Mouse (Mus musculus) kidney, adult 18-20 months (tissue): ENCODE data around the gene Amotl2.
"Not testable (repeated sequence)": the region's sequence is repeated elsewhere in the genome, so short reads cannot be mapped to it uniquely, and the experiment has no call there.

ENCODE experiments used
- DNase-seq: peaks from one replicate; pipeline ENCODE4 v3.0.0; 2021

The Amotl2 gene

DNA sequence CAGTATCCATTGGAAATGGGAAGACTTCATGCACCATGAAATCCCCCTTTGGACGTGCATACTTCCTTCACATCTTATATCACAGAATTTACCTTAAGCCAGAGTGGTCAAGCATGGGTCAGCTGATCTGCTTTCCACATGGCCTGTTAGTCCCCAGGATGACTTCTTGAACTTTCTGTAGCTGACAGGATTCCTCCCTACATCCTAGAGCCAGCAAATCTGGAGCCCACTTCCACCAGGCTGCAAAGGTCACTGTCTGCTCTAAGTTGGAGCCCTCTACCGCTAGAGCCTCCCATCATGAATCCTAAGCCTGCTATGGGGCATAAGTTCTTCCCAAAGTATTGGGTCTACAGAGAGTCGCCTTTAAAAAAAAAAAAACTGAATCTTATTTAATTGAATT, 18.8 kb downstream of the Amotl2 start:
- no peak for DNase-seq

DNA sequence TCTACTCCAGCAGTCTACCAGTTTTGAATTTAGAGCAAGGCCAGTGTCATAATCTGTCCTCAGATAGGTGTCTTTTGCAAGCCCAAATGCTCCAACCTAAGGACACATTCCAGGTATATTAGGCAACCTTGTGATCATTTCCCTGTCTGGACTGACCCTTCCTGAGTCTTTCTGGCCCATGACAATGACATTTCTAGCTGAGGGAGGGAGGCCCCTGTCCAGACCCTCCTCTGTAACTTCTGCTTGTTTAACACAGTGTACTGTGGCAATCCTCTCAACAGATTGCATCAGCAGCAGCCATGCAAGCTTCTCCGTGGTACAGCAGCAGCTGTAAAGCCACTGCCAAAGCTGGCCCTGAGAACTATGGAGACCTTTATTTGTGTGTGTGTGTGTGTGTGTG, 19.5 kb downstream of the Amotl2 start:
- DNase-seq, result no peak

DNA sequence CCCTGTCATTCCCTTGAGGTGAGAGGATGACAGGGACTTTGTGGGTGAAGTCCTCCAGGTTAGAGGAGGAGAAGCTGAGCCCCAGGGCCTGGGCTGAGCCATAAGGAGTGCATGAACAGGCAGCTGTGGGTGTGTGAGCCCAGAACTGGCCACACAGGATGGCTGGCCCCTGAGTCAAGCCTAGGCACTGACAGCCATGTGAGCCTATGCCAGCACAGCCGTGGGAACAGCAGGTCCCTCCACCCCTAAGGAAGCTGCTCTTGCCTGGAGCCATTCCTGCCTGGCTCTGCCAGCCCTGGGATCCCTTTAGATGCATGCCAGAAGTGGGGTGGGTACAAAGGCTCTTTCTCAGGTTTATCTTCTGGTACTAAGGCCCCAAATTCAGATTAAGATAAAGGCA, 20.9 kb downstream of the Amotl2 start:
- DNase-seq, result no peak

DNA sequence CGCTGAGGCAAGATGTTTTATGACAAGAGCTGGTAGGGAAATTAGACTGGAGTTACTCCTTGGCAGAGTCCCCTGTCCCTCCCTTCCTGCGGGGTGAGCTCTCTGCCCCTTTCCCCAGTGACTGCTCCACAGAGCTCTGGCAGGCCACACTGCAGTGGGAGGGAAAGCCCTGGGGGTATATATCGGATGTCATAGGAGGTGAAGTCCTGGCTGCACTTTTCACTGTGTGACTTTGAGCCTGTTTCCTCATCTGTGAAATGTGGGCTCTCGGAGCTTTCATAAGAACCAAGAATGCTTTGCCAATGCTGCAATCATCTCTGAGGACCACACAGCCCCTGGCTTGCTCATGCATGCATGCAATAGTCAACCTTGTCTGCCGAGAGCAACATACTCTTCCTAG, 30.3 kb downstream of the Amotl2 start:
- peak; percentile 49 for DNase-seq

DNA sequence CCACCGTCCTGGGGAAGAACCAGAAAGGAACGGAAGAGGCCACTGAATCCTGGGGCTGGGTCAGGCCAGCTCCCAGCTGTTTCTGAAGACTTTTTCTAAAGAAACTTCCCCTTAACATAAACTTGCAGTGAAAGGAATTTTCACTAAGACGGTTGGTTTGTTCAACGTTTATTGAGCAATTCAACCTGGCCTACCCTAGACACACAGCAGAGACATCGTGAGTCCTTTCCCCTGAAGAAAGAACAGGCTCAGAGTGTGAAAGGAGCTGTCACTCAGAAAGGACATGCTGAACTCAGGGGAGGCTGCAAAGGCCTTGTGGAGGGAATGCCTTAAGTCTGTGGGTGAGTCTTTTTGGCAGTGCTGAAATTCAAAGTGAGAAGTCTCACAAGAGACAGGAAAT, 31.4 kb downstream of the Amotl2 start:
- no peak for DNase-seq

DNA sequence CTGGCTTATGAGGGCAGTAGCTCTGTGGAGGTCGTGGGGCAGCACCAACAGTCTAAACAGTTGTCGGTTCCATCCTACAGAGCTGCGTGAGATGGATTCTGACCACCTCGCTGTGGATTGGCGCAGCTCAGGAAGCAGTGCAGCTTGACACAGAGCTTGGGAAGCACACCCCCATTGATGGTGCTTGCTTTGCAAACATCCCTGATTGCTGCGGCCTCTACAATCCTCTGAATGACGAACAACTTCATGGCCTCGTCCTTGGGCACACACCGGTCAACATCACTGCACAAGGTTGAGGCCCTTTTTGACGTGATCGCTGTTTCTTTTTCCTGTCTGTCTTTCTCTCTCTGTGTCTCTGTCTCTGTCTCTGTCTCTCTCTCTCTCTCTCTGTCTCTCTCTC, 32.7 kb downstream of the Amotl2 start:
- DNase-seq, result no peak

DNA sequence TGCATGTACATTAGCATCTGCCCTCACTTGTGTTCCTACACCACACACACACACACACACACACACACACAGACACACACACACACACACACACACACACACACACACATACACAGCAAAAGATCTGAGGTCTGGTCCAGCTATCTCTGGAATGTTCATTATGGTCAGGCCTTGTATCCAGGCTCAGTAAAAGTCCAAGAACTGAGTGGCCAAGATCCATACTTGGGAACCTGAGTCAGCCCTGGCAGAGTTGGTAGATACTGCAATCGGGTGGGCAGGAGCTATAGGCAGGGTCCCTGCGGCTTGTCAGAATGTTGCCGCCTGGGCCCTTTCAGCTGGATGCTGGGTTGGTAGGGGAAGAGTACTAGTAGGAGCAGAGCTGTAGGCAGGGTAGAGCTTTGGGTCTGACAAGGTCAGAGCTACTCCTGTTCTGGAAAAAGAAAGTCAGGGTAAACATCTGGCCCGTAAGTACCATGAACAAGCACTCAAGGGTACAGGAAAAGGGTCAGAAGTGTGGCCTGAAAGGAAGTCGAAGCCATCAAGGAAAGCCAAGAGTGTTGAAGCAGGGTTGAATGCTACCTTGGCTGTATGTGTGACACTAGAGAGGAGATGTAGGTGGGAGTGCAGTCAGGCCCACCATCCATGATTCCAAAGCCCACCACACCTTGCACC, 35.3 kb downstream of the Amotl2 start:
- no peak for DNase-seq

DNA sequence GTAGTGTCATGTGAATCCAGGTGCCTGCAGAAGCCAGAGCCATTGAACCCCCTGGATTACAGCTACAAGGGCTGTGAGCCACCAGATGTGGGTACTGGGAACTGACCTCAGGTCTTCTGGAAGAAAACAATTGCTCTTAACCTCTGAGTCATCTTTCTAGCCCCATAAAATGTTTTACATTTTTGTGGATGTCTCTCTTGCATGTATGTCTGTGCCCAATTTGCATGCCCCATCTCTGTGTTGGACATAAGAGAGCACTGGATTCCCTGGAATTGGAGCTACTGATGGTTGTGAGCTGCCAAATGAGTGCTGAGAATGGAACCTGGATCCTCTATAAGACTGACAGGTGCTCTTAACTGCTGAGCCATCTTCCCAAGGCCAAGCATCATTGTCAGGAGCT, 36.8 kb downstream of the Amotl2 start:
- DNase-seq, result no peak

DNA sequence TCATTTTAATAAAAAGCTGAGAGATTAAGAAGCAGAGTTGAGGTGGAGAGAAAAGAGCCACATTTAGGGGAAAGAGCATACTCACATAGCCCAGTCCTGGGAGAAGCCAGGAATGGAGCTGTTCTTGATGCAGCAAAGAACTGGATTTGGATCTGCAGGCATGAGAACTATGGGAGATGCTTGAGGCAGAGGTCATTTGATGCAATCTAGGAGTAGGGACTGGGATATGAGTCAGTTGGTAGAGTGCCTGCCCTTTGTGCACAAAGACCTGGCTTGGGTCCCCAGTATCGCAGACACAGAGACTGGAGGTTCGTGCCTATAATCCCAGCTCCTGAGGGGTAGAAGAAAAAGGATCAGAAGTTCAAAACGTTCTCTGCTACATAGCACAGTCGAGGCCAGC, 38.7 kb downstream of the Amotl2 start:
- no peak for DNase-seq

DNA sequence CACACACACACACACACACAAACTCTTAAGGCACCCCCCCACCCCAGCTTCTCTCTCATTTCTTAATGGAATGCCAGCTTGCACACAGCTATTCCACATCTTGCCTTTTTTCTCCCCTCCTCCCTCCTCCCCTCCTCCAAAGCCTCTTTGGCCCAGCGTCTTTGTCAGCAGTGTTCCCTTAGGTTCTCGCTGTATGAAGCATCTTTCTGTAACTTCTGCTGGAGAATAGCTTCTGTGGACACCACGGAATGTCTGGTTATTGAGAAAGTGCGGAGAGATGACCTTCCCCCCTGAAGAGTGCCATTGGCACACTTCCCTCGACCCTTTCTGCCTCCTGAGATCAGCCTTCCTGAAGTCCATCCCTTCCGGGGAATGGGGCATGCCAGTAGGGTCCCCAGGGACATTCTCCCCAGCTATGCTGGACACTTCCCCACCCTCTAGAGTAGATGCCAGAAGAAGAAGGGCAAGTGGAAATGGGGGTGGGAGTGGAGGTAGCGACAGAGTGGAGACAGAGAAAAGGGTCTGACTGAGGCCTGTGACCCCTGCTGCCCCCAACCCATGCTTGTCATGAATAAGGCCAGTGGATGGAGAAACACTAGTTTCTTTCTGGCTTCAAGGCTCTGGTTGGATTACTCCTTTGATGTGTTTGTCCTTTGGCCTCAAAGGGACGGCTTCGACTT, 39.3 kb downstream of the Amotl2 start:
- DNase-seq, result no peak

DNA sequence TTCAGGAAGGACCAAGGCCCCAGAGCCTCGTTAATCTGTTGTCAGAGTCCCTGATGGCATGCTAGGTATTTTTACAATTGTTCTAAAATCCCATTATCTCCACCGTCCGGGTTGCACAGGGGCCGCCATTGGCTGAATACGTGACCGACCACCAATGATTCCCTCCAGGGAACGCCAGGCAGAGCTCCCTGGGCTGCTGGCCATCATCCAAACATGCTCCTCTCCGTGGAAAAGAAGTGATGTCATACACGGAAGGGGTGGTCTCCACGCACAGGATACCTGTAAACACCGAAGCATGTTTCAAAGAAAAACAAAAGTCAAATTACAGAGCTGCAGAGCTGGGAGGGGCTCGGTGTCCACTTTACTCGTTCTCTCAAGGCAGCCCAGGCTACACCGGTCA, 39.9 kb downstream of the Amotl2 start:
- no peak for DNase-seq

DNA sequence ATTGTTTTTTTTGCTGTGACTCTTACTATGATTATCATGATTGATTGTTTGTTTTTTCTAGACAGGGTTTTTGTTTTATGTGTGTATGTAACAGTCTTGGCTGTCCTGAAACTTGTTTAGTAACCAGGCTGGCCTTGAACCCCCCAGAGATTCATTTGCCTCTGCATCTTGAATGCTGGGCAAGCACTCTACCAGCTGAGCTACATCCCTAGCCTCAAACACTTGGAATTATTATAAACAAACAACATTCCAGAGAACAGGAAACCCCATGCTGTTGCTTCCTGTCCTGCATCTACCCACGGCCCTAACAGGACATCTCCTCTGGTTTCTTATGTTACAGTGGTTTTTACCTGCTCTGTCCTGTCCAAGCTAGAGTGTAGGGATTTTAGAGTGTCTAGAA, 42.4 kb downstream of the Amotl2 start:
- DNase-seq, result no peak

DNA sequence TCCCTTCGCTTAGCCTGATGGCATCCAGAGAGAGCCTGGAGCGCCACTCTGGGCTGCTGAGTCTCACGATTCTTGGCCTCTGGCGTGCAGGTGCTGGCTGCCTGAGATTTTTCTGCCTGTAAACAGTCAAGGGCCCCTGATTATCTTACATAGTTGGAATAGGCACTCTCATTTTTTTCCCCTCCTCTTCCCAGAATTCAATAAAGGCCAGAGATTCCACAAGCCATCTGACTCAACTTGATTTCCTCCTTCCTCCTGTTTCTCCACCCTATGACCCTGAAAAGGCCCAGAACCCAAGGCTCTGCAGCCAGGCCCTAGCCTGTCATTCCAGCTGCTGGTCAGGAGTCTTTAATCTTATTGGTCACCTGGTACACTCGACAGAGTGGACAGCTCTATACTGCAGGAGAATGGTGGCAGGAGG, 43.1 kb downstream of the Amotl2 start:
- DNase-seq, result no peak

DNA sequence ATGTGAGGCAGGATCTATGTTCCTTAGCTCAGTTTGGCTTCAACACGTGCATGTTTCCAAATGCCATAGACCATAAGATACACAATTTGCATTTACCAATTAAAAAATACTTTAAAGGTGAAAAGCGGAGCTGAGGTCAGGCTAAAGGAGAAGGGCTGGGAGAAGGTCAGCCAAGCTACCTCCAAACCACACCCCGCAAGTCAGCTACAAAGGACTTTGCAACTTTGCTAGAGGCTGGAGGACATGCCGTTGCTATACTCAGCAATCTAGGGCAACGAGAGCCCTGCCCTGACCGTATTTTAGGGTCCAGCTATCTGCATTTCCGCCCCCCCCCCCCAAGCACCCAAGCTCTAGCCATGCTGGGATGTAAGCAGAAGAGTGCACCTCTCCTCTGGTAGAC, 45.1 kb downstream of the Amotl2 start:
- DNase-seq, result no peak

DNA sequence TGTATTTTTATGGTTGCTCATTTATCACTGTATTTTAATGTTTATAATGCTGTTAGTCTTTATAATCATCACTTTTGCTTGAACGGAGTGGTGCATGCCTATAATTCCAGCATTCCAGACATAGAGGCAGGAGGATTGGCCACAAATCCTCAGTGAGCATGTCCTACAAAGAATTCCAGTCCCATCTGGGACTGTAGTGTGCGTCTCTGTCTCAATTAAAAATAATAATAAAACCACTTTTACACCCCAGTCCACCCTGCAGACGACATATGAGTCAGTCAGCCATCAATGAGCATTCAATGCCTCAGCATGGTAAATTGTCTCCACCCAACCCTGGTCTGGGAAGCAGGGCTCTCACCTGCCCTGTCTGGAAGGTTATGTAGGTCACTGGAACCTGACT, 46.4 kb downstream of the Amotl2 start:
- DNase-seq, result no peak

DNA sequence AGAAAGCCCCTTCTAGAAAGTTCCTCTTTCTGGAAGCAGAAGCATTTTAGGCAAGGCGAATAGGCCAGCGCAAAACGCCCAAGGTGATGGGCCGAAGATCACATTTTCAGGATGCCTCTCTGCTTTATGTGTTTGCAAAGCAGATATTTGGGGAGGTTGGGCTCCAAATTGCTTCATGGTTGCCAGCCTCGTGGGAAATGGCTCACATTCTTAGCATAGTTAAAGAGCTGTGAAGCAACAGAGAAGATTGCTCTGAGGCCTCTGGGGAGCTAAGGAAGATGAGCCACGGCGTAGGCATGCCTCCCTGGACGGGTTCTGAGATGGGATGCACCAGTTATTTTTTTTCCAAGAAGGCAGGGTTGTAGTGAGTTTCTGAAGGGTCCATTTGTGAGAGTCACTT, 47.0 kb downstream of the Amotl2 start:
- DNase-seq, result peak; percentile 40

DNA sequence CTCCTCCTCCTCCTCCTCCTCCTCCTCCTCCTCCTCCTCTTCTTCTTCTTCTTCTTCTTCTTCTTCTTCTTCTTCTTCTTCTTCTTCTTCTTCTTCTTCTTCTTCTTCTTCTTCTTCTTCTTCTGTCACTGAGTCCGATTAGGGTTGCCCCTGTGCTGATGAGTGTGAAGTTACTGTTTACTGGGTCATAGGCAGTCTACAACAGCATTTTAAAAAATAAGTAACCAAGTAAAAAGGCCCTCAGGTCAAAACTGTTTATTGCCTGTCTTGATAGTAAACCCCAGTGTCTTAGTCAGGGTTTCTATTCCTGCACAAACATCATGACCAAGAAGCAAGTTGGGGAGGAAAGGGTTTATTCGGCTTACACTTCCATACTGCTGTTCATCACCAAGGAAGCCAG, 48.1 kb downstream of the Amotl2 start:
- DNase-seq, result not testable (repeated sequence)

DNA sequence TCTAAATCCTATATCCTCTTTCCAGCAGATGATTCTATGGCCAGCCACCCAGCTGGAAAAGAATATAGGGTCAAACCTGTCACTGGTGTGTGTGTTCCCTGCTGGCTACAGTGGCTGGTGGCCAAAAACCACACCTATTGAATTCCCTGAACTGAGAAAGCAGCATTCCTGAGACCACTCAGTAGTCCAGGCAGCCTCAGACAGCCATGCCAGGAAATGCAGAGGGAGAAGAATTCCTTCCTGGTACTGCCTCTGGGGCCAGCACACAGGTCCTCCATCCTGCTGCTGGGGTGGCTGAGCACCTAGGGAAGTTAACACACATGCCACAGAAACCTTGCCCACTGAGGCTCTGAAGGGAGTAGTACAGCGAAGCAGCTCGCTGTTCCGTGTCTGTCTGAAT, 50.3 kb downstream of the Amotl2 start:
- DNase-seq, result no peak

DNA sequence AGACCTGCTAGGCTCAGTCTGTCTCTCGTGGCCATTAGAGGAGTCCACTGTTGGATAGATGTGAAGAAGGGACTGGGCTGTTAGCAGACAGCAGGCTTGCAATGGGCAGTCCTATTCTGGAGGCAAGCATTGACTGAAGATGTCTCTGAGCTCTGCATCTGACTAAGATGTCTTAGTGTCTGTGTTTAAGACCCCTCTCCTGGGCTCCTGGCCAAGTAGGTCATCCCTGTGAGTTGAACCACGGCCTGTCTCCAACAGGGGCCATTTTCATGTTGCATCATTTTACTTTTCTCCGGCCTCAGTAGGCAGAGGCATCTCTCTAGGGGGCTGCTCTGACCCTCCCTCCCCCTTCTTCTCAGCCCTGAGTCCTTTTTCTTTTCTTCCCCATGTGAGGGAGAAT, 52.8 kb downstream of the Amotl2 start:
- no peak for DNase-seq

DNA sequence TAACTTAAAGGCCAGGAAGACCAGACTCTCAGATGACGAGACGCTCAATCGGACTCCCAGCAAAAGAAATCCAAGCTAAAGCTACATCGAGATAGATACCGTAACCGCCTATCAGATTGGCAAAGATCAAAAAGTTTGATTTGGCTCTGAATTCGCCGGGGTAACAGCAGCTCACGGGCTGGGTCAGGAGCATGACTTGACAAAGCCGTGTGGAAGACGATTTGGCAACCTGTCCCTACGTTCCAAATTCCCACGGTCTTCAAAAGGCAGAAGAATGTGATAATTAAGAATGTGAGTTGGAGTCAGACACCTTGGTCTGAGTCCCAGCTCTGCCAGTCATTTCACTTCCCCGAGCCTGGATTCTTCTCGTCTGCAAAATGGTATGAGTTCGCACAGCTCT, 53.7 kb downstream of the Amotl2 start:
- DNase-seq, result no peak

DNA sequence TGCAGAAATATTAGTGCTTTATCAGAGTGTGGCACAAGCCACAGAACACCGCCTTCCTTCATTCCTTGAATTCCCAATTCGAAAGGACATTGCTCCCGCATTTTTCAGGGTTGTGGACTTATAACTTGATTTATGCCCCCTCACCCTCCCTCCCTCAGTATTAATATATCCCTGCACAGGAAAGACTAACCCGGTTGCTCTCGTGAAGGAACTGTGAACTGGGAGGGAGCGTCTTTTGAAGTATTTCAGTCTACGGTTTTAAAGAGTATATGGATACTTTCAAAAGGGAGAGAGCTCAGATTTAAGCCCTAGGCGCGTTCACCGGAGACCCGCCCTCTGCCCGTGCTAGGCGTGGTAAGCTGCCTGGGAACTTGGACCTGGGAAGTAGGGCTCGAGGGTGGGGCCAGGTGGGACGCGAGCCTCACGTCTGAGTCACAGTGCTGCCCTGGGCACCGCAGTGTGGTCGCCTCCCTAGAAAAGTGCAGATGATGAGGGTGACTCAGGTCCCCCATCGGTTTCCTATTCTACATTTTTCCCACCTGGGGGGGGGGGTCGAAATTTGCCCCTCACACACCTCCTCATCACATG, 54.9 kb downstream of the Amotl2 start:
- DNase-seq, result no peak

DNA sequence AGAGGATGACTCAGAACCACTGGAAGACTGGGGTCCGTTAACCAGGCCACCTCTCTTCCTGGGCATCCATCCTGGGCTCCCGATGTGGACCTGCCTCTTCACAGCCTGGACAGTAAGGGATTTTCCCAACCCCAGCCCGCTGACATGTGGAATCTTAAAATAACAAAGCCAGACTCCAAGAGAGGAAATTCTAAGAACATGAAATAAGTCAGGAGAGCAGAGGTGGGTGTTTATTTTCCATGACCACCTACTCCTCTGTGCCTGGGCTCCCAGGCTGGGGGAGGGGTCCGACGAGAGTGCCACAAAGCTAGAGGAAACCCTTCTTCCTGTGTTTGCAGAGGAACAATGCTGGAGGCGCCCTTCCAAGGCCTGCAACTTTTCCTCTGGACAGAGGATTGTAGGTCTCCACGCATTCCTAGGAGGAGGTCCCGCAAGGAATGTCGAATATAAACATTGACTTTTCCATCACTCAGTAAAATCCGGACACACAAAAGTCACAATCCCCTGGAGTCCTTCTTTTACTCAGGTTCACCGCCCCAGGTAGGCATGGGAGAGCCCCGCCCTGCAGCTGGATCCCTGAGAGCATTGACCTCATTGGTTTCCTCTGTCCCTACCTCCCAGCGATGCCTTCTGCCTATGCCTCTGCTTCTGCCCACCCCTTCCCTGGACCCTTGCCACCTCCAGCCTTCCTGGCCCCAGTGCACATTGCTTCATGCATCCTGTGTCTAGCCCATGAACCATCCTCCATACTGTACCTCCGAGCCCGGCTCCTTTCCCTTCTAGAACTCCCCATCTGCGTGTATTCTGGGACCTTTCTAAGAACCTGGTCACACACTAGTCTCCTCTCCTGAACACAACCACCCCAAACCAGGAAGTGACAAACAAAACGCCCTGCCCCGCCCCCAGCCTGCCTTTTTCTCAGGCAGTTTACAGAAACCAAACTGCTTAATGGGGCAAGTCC, 61.4 kb downstream of the Amotl2 start:
- peak; percentile 71 for DNase-seq

DNA sequence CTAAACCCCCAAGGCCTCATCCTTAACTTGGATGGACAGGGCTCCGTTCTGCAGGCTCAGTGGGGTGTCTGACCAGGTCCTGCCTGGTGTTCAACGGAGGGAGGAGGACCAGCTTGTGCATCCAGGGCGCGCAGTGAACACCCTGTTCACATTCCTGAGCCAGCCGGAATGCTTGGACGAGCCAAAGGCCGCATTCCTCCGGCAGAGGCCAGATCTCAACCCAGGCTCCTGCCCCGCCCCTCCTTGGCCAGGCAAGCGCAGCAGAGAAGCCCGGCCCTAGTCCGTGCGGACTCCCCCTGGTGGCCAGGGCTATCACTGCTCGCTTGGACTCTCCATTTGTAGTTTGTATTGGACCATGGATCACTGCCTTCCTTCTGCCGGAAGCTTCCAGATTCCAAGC, 63.0 kb downstream of the Amotl2 start:
- DNase-seq, result peak; percentile 99
